Mouse (Mus musculus): ENCODE data around the gene Wipi2. TPM values are rescaled to one million over a fixed set of nuclear protein-coding genes. Genes with fewer than 3 reads are reported as not detected.
A peak's percentile ranks its signal among the peaks of the same experiment; 100 is the strongest.

The Wipi2 gene
- total and polyA plus RNA-seq, 2 experiments from 2014 or later: 42.3 to 69.7 TPM

- Histone ChIP-seq H3K27ac (ENCODE audit: low read depth, low read length) (no peak overlapping the region), H3K4me3 (ENCODE audit: low read depth, low read length) (no peak overlapping the region), H3K36me3 (ENCODE audit: insufficient read depth, low read length) (no peaks in the 10 kb centered on the region), H3K4me1 (ENCODE audit: insufficient read depth, low read length) (no peaks in the 10 kb centered on the region), H3K9me3 (ENCODE audit: low read length) (no peaks in the 10 kb centered on the region), H3K4me2 (ENCODE audit: low read depth, low read length, poor library complexity, severe bottlenecking) (no peak overlapping the region), H3K9ac (replicated peaks; ENCODE audit: low read length, poor library complexity, severe bottlenecking) (no peak overlapping the region), H3K27me3 (ENCODE audit: insufficient read depth, low read length) (no peaks in the 10 kb centered on the region)
- DNase-seq (ENCODE audit: low spot score): no peak
- no peak for ATAC-seq (ENCODE audit: low FRiP score)
- no peak for TF ChIP-seq CTCF (IDR thresholded peaks at IDR 0.05)
- 14% methylated on average over 12 of the region's 12 CpGs for WGBS
Observed at GRCm38 (mm10) chr5:142694627-142695340, 67.3 kb downstream of the Wipi2 start.

- no peaks in the 10 kb centered on the region for H3K36me3 ChIP-seq (ENCODE audit: insufficient read depth, low read length)
- no peaks in the 10 kb centered on the region for H3K27me3 ChIP-seq (ENCODE audit: insufficient read depth, low read length)
- no peak overlapping the region for H3K4me3 ChIP-seq (ENCODE audit: low read depth, low read length)
- 32% methylated on average over 6 of the region's 6 CpGs for WGBS
- H3K4me1 ChIP-seq (ENCODE audit: insufficient read depth, low read length): no peaks in the 10 kb centered on the region
- no peaks in the 10 kb centered on the region for H3K9me3 ChIP-seq (ENCODE audit: low read length)
- ATAC-seq (ENCODE audit: low FRiP score) (no peak), DNase-seq (ENCODE audit: low spot score) (no peak)
- H3K27ac ChIP-seq (ENCODE audit: low read depth, low read length): no peak overlapping the region
- no peak overlapping the region for H3K4me2 ChIP-seq (ENCODE audit: low read depth, low read length, poor library complexity, severe bottlenecking)
- no peak for TF ChIP-seq CTCF (IDR thresholded peaks at IDR 0.05)
- no peak overlapping the region for H3K9ac ChIP-seq (replicated peaks; ENCODE audit: low read length, poor library complexity, severe bottlenecking)
Observed at GRCm38 (mm10) chr5:142696258-142696657, 68.8 kb downstream of the Wipi2 start.

- WGBS: 87% methylated on average over 6 of the region's 6 CpGs
- DNase-seq (ENCODE audit: low spot score): no peak
- ATAC-seq (ENCODE audit: low FRiP score): no peak
- Histone ChIP-seq H3K4me1 (ENCODE audit: insufficient read depth, low read length) (no peaks in the 10 kb centered on the region), H3K36me3 (ENCODE audit: insufficient read depth, low read length) (no peaks in the 10 kb centered on the region), H3K27me3 (ENCODE audit: insufficient read depth, low read length) (no peaks in the 10 kb centered on the region), H3K4me3 (ENCODE audit: low read depth, low read length) (no peak overlapping the region), H3K9ac (replicated peaks; ENCODE audit: low read length, poor library complexity, severe bottlenecking) (no peak overlapping the region), H3K9me3 (ENCODE audit: low read length) (no peaks in the 10 kb centered on the region), H3K27ac (ENCODE audit: low read depth, low read length) (no peak overlapping the region), H3K4me2 (ENCODE audit: low read depth, low read length, poor library complexity, severe bottlenecking) (no peak overlapping the region)
- TF ChIP-seq CTCF (IDR thresholded peaks at IDR 0.05): no peak
Observed at GRCm38 (mm10) chr5:142696865-142697264, 69.4 kb downstream of the Wipi2 start.

GRCm38 (mm10) chr5:142697742-142698141 lies 70.2 kb downstream of the Wipi2 start:
- Histone ChIP-seq H3K27ac (ENCODE audit: low read depth, low read length) (no peak overlapping the region), H3K9me3 (ENCODE audit: low read length) (no peaks in the 10 kb centered on the region), H3K4me3 (ENCODE audit: low read depth, low read length) (no peak overlapping the region), H3K9ac (replicated peaks; ENCODE audit: low read length, poor library complexity, severe bottlenecking) (no peak overlapping the region), H3K27me3 (ENCODE audit: insufficient read depth, low read length) (no peaks in the 10 kb centered on the region), H3K4me1 (ENCODE audit: insufficient read depth, low read length) (no peaks in the 10 kb centered on the region), H3K4me2 (ENCODE audit: low read depth, low read length, poor library complexity, severe bottlenecking) (no peak overlapping the region), H3K36me3 (ENCODE audit: insufficient read depth, low read length) (no peaks in the 10 kb centered on the region)
- 59% methylated on average over 2 of the region's 2 CpGs for WGBS
- TF ChIP-seq CTCF (IDR thresholded peaks at IDR 0.05): no peak
- DNase-seq (ENCODE audit: low spot score) (no peak), ATAC-seq (ENCODE audit: low FRiP score) (no peak)

GRCm38 (mm10) chr5:142700842-142701589 lies 73.5 kb downstream of the Wipi2 start:
- no peak for TF ChIP-seq CTCF (IDR thresholded peaks at IDR 0.05)
- no peak overlapping the region for H3K27ac ChIP-seq (ENCODE audit: low read depth, low read length)
- WGBS: 15% methylated on average over 15 of the region's 15 CpGs
- H3K27me3 ChIP-seq (ENCODE audit: insufficient read depth, low read length): no peaks in the 10 kb centered on the region
- H3K4me1 ChIP-seq (ENCODE audit: insufficient read depth, low read length): peaks cover 5% of the 10 kb centered on the region
- H3K4me2 ChIP-seq (ENCODE audit: low read depth, low read length, poor library complexity, severe bottlenecking): peak overlapping the region; percentile 85
- H3K9ac ChIP-seq (replicated peaks; ENCODE audit: low read length, poor library complexity, severe bottlenecking): peak overlapping the region; percentile 36; the same call in 1 of the 2 replicates
- peak overlapping the region; percentile 62 for H3K4me3 ChIP-seq (ENCODE audit: low read depth, low read length)
- H3K9me3 ChIP-seq (ENCODE audit: low read length): no peaks in the 10 kb centered on the region
- H3K36me3 ChIP-seq (ENCODE audit: insufficient read depth, low read length): no peaks in the 10 kb centered on the region
- DNase-seq (ENCODE audit: low spot score) (peak; percentile 16), ATAC-seq (ENCODE audit: low FRiP score) (peak; percentile 18; the same call in 1 of the 2 replicates)
